Mouse (Mus musculus): ENCODE data around the gene Bub3. TPM values are rescaled to one million over a fixed set of nuclear protein-coding genes. Genes with fewer than 3 reads are reported as not detected.

Gene Bub3
- polyA plus RNA-seq, 1 experiment = 65.5 TPM

DNA sequence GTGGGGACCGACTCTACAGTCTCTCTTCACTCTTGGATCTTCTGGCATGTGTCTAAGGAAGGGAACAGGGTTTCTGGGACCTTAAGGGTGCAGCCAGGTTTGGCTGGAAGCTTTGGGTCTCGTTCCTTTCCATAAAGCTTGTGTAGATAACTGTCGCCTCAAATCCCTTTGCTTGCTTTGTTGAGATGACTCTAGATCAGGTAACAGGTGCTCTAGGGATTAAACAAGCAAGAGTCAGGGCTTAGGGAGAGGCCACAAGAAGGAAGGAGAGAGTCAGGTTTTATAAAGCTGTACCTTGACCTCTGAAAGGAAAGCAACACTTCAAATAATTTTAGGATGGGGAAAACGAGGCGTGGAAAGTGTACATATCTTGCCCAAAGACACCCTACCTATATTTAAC is 7.2 kb upstream of the Bub3 start:
- TF ChIP-seq GATA1 (IDR thresholded peaks at IDR 0.05; ENCODE audit: low read length) = no peak

DNA sequence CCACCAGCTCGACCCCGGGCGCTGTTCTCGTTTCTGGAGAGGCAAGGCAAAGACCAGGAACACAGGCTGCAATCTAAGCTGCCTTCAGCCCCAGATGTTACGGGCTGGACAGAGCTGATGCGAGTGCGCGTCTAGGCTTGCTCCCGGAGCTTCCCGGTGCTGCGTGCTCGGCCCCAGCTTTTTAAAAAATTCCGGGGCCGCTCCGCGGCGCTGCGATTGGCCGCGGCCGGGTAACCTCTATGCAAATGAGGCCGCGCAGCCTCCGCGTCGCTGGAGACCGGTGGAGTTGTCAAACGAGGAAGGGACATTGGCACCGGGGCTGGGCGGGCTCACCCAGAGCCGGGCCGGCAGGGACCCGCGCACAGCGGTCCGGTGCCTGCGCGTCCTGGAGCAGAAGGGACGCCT is 6.2 kb upstream of the Bub3 start:
- no peak for TF ChIP-seq GATA1 (IDR thresholded peaks at IDR 0.05; ENCODE audit: low read length)

DNA sequence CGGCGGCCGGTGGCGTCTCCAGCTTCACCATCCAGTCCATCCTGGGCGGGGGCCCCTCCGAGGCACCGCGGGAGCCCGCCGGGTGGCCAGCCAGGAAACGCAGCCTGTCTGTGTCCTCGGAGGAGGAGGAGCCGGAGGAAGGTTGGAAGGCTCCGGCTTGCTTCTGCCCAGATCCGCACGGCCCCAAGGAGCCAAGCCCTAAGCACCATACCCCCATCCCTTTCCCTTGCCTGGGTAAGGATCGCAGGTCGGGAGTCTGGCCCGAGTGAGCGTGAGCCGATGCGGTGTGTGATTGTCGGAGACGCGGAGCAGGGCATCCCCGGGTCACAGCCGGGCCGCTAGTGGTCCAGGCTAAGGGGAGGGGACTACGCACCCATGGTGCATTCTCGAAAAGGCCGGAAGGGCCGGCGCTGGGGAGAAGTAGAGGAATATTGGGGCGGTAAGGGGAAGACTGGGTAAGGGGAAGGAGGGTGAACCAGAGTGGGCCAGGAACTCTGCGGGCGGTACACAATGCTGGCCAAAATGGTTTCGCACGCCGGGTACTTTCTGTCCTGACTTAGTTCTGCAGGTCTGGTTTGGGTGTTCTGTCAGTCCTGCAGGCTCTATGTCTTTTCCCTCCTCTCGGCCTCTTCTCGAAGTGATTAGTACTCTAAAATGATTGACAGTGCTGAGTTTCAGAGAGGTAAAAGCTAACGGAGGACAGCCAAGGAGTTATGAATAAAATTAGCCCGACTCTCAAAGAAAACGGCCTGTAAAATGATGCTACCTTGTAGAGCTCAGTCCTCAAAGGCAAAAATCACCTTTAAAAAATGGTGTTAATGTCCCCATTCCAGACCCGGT is 5.5 kb upstream of the Bub3 start:
- TF ChIP-seq GATA1 (IDR thresholded peaks at IDR 0.05; ENCODE audit: low read length) = no peak

DNA sequence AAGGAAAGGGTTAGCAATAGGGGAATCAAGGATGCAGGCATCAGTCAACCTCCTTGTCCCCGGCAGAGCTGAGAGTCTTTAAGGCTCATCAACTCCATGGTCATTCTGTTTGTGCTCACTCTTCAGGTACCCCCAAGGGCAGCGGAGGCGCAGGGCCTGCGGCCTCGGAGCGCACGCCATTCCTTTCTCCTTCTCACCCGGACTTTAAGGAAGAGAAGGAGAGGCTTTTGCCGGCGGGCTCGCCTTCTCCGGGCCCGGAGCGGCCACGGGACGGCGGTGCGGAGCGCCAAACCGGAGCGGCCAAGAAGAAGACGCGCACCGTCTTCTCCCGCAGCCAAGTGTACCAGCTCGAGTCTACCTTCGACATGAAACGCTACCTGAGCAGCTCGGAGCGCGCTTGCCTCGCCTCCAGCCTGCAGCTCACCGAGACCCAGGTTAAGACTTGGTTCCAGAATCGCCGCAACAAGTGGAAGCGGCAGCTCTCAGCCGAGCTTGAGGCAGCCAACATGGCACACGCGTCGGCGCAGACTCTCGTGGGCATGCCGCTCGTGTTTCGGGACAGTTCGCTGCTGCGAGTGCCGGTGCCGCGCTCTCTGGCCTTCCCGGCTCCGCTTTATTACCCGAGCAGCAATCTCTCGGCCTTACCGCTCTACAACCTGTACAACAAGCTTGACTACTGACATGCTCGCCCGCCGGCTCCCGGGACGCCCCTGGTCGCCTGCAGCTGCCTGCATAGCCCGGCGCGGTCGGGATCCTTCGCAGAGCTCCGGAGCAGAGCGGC is 4.5 kb upstream of the Bub3 start:
- TF ChIP-seq GATA1 (IDR thresholded peaks at IDR 0.05; ENCODE audit: low read length) = no peak

DNA sequence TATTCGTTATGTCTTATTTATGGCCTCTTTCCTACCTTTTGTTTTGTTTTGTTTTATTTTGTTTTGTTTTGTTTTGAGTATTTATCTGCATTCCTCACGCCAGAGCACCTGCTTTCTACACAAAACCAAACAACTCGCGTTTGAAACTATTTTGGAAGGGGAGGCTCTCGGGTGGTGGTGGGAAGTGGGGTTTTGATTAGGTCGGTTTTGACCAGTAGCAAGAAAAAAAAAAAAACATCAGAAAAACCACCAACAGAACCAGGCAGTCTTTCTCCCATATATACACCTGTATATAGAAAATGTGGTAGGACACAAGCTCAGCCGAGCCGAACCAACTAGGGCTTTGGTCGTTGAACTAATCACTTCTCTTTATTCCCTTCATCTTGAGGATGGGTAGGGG is 3.9 kb upstream of the Bub3 start:
- TF ChIP-seq GATA1 (IDR thresholded peaks at IDR 0.05; ENCODE audit: low read length) = no peak

DNA sequence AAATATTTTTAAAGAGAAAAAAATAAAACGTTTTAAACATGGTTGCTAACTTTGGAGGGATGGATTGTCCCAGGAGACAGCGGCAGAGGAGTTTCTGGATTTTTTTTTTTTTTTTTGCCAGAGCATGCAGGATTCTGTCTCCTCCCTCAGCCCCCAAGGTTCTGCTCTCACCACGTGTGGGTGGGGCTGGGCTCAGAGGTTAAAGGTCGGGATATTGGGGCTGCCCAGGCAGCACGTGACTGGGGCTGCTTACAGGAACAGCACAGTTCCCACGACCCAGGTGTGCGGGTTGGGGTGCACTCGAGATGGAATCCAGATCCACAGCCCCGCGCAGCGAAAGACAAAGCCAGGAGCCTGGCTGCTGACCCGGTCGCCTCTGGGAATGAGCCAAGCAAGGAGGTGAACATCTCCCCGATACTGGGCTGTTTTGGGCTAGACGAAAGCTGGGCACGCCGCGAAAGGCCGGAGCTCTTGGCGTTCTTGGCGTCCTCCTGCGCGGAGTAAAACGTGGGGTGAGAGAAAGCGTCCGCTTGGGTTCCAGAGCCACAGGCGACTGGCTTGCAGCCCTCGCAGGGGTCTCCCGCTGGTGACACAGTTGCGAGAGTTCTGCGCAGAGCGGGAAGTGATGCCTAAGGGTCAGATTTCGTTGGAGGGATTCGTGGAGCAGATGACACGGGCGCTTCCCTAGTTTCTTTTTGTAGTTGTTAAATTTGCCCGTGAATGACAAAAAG is 3.3 kb upstream of the Bub3 start:
- no peak for TF ChIP-seq GATA1 (IDR thresholded peaks at IDR 0.05; ENCODE audit: low read length)

DNA sequence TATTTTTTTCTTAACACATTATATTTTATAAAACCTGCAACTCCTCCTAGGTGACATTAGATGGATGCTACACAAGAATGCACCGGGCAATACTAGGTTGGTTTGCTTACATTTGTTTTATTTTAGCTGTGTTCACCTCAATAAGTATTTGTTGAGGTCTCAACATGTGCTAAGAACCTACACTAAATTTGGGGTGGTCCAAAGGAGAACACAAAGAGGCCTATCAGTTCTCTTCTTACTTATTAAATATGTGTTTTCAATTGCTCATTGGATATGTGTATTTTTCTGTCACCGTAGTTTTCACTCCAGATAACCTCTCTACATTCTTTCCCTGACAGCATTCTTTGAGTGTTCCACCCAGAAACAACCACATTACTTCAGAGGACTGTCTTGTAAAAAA is 2.3 kb upstream of the Bub3 start:
- no peak for TF ChIP-seq GATA1 (IDR thresholded peaks at IDR 0.05; ENCODE audit: low read length)

DNA sequence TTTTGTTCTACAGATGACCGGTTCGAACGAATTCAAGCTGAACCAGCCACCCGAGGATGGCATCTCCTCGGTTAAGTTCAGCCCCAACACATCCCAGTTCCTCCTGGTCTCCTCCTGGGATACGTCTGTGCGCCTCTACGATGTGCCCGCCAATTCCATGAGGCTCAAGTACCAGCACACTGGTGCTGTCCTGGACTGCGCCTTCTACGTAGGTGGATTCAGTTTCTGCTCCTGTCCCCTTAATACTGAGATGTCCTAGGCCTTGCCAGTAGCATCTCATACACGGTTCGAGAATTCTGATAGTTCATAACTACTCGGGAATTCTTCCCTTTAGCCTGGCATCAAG is 648 bp downstream of the Bub3 start:
- TF ChIP-seq GATA1 (IDR thresholded peaks at IDR 0.05; ENCODE audit: low read length) = no peak

DNA sequence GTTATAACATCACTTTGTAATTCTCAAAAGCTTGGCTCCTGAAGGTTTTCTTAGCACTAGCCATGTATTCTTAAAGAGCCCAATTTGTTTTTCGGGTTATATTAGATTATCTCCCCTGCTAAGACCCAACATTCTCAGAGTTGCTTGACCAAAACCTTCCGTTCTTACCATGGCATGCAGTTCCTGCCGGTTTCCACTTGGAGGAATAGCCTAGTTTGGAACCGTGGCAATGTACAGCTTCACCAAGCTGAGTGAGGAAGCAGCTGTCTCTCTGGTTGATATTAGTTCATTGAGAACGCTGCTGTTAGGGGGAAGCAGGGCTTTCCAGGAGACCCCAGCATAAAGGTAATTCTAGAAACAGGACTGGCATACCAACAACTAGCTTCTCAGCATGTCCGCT is 15.2 kb downstream of the Bub3 start:
- TF ChIP-seq GATA1 (IDR thresholded peaks at IDR 0.05; ENCODE audit: low read length) = no peak

DNA sequence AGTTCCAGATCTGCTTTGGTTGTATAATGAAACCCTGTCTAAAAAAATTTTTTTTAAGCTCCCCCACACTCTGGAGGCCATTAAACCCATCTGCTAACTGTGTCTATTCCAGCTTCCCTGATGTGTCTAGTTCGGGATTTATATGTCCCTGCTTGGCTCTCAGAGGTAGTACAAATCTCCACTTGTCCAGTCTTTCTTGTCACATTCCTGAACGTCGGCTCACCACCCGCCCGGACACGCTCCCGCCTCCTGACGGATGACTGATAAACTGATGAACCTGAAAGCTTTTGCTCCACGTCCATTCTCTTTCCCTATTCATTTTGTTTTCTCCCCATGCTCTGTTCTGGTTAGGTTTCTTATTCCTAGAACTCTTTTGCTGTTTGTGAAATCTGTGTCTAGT is 22.2 kb downstream of the Bub3 start:
- no peak for TF ChIP-seq GATA1 (IDR thresholded peaks at IDR 0.05; ENCODE audit: low read length)

DNA sequence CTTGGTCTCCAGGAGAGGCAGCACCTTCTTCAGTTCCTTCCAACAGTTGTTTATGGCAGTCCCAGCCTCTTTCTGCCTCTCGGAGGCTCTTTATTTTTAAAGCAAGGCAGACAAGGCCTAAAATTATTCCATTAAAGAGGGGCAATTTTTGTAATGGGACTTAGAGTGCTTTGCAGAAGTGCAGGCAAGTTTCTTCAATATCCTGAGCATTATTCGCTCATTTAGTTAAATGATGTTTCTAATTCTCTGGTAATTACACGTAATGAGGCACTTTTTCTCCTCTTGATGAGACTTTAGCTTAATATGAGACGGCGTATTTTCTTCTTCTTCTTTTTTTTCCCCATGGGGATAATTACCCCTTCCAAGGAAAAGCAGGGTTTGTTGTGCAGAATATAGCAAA is 25.5 kb downstream of the Bub3 start:
- TF ChIP-seq GATA1 (IDR thresholded peaks at IDR 0.05; ENCODE audit: low read length) = no peak

DNA sequence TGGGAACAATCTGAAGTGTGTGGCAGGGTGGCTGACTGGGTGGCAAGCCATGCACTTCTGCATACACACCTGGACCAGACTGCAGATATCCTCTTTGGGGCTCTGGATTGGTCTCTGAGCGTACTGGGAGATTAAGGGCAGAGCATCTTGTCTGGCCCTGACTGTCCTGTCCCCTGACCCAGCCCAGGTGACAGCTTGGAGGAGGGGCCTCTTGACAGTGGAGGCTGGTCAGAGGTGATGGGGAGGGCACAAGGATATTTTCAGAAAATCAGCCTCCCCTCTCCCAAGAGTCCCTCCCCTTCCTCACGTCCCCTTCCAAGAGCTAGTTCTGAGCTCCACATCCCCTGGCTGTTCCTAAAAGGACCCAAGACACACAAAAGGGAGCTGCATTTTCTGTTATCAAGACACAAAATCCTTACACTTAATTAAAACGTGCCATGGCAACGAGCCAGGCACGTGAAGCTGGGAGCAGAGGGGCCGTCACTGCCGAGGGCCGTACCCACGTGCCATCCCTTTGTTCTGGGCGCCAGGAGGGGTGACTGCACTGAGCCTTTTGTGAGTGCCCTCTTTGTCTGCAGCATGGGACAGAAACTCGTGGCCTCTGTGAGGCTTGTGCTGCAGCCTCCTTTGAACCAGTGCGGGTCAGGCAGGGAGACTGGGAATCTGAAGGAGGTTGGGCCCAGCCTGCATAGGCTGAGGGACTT is 37.9 kb downstream of the Bub3 start:
- TF ChIP-seq GATA1 (IDR thresholded peaks at IDR 0.05; ENCODE audit: low read length) = no peak

DNA sequence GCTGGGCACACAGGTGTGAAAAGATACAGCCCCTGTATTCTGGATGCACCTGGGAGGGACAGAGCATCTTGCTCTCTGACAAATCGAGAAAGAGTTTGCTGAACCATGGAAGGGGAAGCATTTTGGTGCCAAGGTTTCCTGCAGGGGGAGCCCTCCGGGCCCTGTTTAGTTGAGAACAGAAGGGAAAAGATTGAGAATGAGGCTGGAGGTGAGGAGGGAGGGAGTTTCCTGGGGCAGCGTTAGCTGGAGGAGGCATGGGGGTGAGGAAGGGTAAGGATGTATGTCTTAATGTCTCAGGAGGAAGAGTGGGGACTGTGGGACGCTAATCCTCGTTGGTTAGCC is 38.4 kb downstream of the Bub3 start:
- no peak for TF ChIP-seq GATA1 (IDR thresholded peaks at IDR 0.05; ENCODE audit: low read length)

DNA sequence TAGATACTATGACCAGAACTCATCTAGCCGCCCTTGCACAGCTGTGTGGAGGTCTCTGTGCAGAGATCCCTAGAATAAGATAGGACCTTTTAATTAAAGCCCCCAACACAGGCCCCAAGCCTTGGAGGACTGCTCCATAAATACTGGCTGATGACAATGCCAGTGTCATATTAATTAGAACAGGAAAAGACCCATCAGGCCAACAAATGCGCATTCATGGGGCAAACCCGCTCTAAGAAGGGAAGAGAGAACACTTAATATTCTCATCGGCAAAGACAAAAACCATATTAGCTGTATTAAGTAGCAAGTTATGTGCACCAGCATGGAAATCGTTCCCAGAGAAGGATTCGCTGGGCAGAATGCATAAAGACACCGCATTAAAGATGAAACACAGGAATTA is 42.1 kb downstream of the Bub3 start:
- no peak for TF ChIP-seq GATA1 (IDR thresholded peaks at IDR 0.05; ENCODE audit: low read length)

DNA sequence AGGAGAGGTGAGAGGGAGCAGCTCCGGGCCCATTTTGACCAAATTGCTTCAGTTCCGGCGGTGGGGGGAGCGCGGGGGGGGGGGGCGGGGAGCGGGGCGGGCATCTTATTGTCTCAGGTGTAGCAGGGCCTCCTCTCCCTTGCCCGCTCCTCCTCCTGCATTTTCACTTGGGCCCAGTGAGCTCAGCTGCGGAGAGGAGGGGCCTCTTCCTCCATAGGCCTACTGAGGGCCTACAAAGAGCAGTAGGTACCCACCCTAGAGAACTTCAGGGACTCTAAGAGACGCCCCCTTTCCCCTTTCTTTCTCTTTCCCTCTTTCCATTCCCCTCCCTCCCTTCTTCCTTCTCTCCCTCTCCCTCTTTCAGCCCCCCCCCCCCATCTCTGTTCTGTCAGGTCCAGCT is 43.2 kb downstream of the Bub3 start:
- TF ChIP-seq GATA1 (IDR thresholded peaks at IDR 0.05; ENCODE audit: low read length) = no peak

DNA sequence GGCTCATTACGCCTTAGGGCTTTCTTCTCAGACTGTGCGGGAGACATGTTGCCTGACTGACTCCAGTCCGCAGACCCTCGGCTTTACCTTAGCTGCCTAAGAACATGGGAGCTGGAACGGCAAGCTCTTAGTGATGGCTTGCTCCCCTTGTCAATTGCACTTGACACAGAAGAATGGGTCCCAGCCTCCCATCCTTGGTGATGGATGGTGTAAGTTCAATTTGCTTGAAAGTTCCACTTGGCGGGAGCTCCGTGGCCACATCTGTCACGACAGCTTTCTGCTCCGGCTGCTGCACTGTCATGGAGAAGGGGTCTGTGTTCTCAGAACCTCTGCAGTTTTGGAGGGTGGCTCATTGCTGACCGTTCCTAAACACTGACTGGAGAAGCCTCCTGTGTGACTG is 44.9 kb downstream of the Bub3 start:
- no peak for TF ChIP-seq GATA1 (IDR thresholded peaks at IDR 0.05; ENCODE audit: low read length)

All from G1E-ER4 (cell line).